Mouse (Mus musculus) megakaryocyte, embryonic 14.5 days (primary cell): ENCODE data around the gene Eef1a2. TPM values are rescaled to one million over a fixed set of nuclear protein-coding genes. Genes with fewer than 3 reads are reported as not detected.
"Not testable (repeated sequence)": the region's sequence is repeated elsewhere in the genome, so short reads cannot be mapped to it uniquely, and the experiment has no call there.

Experiments used
- H3K27me3 ChIP-seq: replicated peaks from 2 replicates; pipeline ENCODE3; 2012; ENCODE audit warnings: inconsistent platforms
- H3K36me3 ChIP-seq: replicated peaks from 2 replicates; pipeline ENCODE3; 2012; ENCODE audit warnings: low read length, inconsistent platforms, mixed read lengths
- H3K4me1 ChIP-seq: 2 replicates; pipeline ENCODE4 v1.6.1; 2012; ENCODE audit warnings: inconsistent platforms
- H3K4me3 ChIP-seq: replicated peaks from 2 replicates; pipeline ENCODE3; 2012; ENCODE audit warnings: moderate library complexity, mild to moderate bottlenecking, inconsistent platforms
- H3K9me3 ChIP-seq: 2 replicates; pipeline ENCODE4 v1.6.1; 2012; ENCODE audit warnings: inconsistent platforms
- FLI1 ChIP-seq: IDR thresholded peaks from 2 replicates; pipeline ENCODE4 v1.6.1; 2012; ENCODE audit warnings: low read length, inconsistent platforms, mixed read lengths
- GATA1 ChIP-seq: IDR thresholded peaks from 3 replicates; pipeline ENCODE4 v1.6.1; 2012; ENCODE audit warnings: mixed read lengths, low read length, inconsistent platforms, borderline replicate concordance
- polyA plus RNA-seq: library from polyadenylated mRNA; stranded (reverse); fragments of >175 nt; gene quantifications from 2 replicates; pipeline ENCODE4 v1.2.3, GENCODE M21; 2012; ENCODE audit warnings: low replicate concordance; ENCODE audit not compliant: insufficient read depth

The Eef1a2 gene
- polyA plus RNA-seq, result not detected in 2 replicates

- Histone ChIP-seq H3K4me1 (peaks cover 29% of the 10 kb centered on the region), H3K4me3 (peak within 1 kb of the TSS; percentile 33), H3K27me3 (peaks cover 81% of the 10 kb centered on the region), H3K9me3 (no peaks in the 10 kb centered on the region), H3K36me3 (no peaks in the 10 kb centered on the region)
- TF ChIP-seq GATA1 (no peak), FLI1 (no peak)
Observed at GRCm38 (mm10) chr2:181156248-181157121, at the start of gene Eef1a2. Eef1a2 (minus strand) TSS chr2:181157014.

GRCm38 (mm10) chr2:181206118-181206517 is 49.3 kb upstream of the Eef1a2 start:
- Histone ChIP-seq H3K4me1 (peaks cover 6% of the 10 kb centered on the region; the same call in 1 of the 2 replicates), H3K4me3 (no peak overlapping the region), H3K9me3 (no peaks in the 10 kb centered on the region), H3K36me3 (no peaks in the 10 kb centered on the region), H3K27me3 (peaks cover 91% of the 10 kb centered on the region)
- no peak for TF ChIP-seq GATA1
- no peak for TF ChIP-seq FLI1

- H3K27me3 ChIP-seq, result peaks cover 91% of the 10 kb centered on the region
- no peaks in the 10 kb centered on the region for H3K36me3 ChIP-seq
- TF ChIP-seq GATA1 (no peak), FLI1 (no peak)
- H3K9me3 ChIP-seq, result no peaks in the 10 kb centered on the region
- no peak overlapping the region for H3K4me3 ChIP-seq
- peaks cover 6% of the 10 kb centered on the region; the same call in 1 of the 2 replicates for H3K4me1 ChIP-seq
Observed at GRCm38 (mm10) chr2:181205678-181206077, 48.9 kb upstream of the Eef1a2 start.

GRCm38 (mm10) chr2:181202886-181203285 is 46.1 kb upstream of the Eef1a2 start:
- Histone ChIP-seq H3K36me3 (no peaks in the 10 kb centered on the region), H3K4me3 (no peak overlapping the region), H3K4me1 (peaks cover 6% of the 10 kb centered on the region; the same call in 1 of the 2 replicates), H3K9me3 (no peaks in the 10 kb centered on the region), H3K27me3 (peaks cover 93% of the 10 kb centered on the region)
- TF ChIP-seq GATA1 (no peak), FLI1 (no peak)

GRCm38 (mm10) chr2:181202422-181202821 is 45.6 kb upstream of the Eef1a2 start, which contains the start of gene Ptk6:
Ptk6 (minus strand) TSS chr2:181202789.
- H3K4me1 ChIP-seq, result peaks cover 6% of the 10 kb centered on the region; the same call in 1 of the 2 replicates
- TF ChIP-seq FLI1 (no peak), GATA1 (no peak)
- peaks cover 91% of the 10 kb centered on the region for H3K27me3 ChIP-seq
- H3K9me3 ChIP-seq, result no peaks in the 10 kb centered on the region
- H3K36me3 ChIP-seq, result no peaks in the 10 kb centered on the region
- no peak within 1 kb of the TSS for H3K4me3 ChIP-seq

GRCm38 (mm10) chr2:181201606-181202005 is 44.8 kb upstream of the Eef1a2 start:
- TF ChIP-seq GATA1, result no peak
- TF ChIP-seq FLI1, result no peak
- Histone ChIP-seq H3K4me1 (peaks cover 6% of the 10 kb centered on the region; the same call in 1 of the 2 replicates), H3K4me3 (no peak overlapping the region), H3K27me3 (peaks cover 90% of the 10 kb centered on the region), H3K36me3 (no peaks in the 10 kb centered on the region), H3K9me3 (no peaks in the 10 kb centered on the region)

GRCm38 (mm10) chr2:181196628-181197300 is 40.0 kb upstream of the Eef1a2 start:
- no peak for TF ChIP-seq GATA1
- no peak for TF ChIP-seq FLI1
- Histone ChIP-seq H3K27me3 (peaks cover 62% of the 10 kb centered on the region), H3K4me3 (no peak overlapping the region), H3K4me1 (no peaks in the 10 kb centered on the region; the same call in 1 of the 2 replicates), H3K36me3 (no peaks in the 10 kb centered on the region), H3K9me3 (no peaks in the 10 kb centered on the region)

- Histone ChIP-seq H3K4me3 (no peak overlapping the region), H3K9me3 (no peaks in the 10 kb centered on the region), H3K27me3 (peaks cover 30% of the 10 kb centered on the region), H3K36me3 (peaks cover 13% of the 10 kb centered on the region), H3K4me1 (peaks cover 14% of the 10 kb centered on the region)
- TF ChIP-seq GATA1 (no peak), FLI1 (no peak)
Observed at GRCm38 (mm10) chr2:181193044-181193443, 36.2 kb upstream of the Eef1a2 start.

GRCm38 (mm10) chr2:181191936-181192335 is 35.1 kb upstream of the Eef1a2 start:
- H3K9me3 ChIP-seq, result no peaks in the 10 kb centered on the region
- peaks cover 13% of the 10 kb centered on the region for H3K36me3 ChIP-seq
- H3K27me3 ChIP-seq, result peaks cover 23% of the 10 kb centered on the region
- peaks cover 21% of the 10 kb centered on the region for H3K4me1 ChIP-seq
- TF ChIP-seq FLI1 (no peak), GATA1 (no peak)
- H3K4me3 ChIP-seq, result no peak overlapping the region

GRCm38 (mm10) chr2:181191385-181191784 is 34.6 kb upstream of the Eef1a2 start:
- not testable (repeated sequence) for H3K9me3 ChIP-seq, H3K4me3 ChIP-seq
- peaks cover 13% of the 10 kb centered on the region for H3K36me3 ChIP-seq
- H3K4me1 ChIP-seq, result peaks cover 27% of the 10 kb centered on the region
- peaks cover 17% of the 10 kb centered on the region for H3K27me3 ChIP-seq
